Mouse (Mus musculus): ENCODE data around the gene Heatr5b.
A peak's percentile ranks its signal among the peaks of the same experiment; 100 is the strongest.

The Heatr5b gene

DNA sequence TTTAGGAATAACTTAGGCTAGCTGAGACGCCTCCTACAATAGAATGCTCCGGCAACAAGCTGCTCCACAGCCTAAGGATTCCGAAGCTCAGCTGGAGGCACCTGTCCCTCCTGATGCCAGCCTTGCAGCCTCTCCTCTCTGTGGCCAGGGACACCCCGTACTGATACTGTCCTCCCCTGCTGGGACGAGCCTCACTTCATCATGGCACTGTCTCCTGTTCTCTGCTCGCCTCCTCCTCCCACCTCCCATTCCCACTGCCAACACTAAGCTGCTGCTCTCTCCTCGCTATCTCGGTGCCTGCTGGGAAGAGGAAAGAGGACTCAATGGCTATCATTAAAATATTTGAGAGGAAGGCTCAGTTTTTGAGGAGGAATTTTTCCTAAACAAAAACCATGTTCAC lies 67.6 kb downstream of the Heatr5b start:
- no peak for DNase-seq (ENCODE audit: low read depth)

DNA sequence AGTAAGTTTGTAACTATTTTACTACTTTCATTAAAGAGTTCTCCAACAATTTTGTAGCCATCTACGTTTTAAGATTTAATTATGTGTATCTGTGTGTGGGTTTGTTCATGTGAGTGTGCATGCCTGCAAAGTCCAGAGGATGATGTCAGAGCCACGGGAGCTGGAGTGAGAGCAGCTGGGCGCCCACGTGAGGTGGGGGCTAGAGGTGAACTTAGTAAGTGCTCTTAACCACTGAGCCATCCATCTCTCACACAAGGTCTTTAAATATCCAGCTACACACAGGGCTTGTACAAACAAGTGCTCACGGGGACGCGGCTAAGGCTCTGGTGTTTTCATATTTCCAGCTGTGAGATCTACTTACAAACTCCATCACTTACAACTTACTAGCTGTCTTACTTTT lies 69.1 kb downstream of the Heatr5b start:
- no peak for DNase-seq (ENCODE audit: low read depth)

DNA sequence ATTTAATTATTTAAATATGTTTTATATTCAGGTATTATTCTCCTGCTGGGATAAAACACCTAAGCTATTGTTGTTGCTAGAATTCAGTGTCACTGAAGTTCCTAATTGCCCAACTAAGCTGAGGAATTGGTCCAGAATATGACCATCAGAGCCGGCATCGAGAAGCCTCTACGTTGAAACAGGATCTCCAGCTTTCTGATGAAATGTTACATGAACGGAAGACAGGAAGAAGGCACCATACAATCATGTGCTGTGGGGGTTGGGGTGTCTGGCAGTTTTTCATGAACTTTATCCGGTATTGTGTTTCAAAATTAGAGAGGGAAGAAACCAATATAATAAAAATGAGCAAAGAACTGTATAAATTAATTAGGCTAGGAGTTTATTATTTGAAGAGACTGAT lies 71.9 kb downstream of the Heatr5b start:
- DNase-seq (ENCODE audit: low read depth): no peak

DNA sequence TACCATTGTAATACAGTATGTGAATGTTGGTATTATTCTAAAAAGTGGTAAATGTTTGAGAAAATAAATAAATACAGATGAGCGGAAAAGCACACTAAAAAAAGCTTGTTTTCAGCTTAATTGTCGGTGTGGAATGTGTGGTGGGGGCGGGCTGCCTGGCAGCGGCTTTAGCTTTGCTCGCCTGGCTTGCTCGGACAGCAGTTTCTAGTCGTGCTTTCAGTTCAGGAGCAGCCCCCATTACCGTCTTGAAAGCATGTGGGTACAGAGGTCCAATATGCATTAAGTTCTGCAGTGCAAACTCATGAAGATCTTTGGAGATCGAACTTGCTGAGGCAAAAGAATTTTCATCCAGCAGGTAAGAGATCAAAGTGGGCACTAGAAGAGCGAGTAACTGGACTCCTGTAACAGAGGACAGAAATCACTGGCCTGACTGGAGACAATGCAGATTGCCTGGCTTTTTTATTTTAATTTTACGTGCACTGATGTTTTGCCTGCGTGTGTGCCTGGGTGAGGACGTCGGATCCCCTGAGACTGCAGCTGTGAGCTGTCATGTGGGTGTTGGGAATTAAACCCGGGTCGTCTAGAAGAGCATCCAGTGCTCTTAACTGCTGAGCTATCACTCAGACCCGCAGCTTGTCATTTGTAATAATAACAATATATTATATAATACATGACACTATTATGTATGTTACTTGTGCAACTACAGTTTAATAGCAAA lies 82.1 kb downstream of the Heatr5b start:
- no peak for DNase-seq (ENCODE audit: low read depth)

DNA sequence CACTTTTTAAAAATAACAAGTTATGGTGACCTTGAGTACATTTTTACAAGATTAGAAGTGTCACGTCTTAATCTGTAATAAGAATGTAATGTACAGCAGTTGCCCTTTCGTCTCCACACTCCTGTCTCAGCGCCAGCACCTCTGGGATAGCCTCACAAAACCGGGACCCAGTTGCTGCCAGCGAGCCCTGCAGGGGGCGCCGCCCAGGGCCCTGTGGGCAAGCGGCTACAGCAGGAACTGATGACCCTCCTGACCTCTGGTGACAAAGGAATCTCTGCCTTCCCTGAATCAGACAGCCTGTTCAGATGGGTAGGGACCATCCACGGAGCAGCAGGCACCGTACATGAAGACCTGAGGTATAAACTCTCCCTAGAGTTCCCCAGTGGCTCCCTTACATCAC lies 83.1 kb downstream of the Heatr5b start:
- no peak for DNase-seq (ENCODE audit: low read depth)

DNA sequence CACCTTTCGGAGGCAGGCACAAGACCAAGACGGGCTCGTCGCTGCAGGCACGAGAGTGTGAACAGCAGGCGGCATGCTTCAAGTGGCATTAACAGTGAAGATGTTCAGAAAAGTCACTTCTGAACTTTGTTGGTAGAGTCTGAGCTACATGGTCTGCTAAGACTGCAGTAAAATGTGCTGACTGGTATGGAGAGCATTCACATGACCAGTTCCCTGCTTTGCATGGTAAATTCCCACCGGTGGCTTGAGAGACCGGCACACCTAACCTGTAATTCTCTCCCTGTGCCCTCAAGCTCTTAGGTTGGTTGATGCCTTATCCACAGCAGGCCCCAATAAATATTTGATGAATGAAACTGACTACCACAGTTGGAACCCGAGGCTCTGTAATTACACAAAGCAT lies 86.7 kb downstream of the Heatr5b start:
- DNase-seq (ENCODE audit: low read depth): no peak

DNA sequence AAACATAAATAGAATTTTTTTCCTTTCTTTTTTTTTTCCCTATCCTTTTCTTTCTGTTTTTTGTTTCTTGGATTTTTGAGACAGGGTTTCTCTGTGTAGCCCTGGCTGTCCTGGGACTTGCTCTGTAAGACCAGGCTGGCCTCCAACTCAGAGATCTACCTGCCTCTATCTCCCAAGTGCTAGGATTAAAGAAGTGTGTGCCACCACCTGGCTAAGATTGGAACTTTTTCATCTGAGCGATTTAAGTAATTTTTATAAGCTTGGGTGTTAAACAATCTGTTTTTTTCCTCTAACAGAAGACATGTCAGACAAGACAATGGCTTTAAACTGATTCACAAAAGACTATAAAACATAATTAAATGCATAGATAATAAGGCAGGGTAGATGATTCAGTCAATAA lies 96.7 kb downstream of the Heatr5b start:
- peak; percentile 47 for DNase-seq (ENCODE audit: low read depth)

DNA sequence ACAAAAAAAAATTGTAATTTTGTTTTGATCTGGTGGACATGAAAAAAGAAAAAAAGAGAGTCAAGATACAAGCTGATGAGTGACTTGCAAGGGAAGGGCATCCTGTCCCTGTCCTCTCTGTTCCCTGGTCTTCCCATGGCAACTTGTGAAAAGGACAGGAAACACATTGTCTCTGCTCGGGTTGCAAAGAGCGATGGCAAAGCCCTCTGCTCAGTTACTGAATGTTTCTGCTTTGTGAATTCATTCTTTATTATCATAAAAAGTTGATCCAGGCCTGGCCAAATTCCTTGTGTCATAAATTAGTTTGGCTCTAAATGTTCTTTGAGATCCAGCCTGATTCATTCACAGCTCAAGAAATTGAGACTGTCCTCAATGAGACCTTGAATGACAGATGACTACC lies 97.4 kb downstream of the Heatr5b start:
- DNase-seq (ENCODE audit: low read depth): peak; percentile 22

DNA sequence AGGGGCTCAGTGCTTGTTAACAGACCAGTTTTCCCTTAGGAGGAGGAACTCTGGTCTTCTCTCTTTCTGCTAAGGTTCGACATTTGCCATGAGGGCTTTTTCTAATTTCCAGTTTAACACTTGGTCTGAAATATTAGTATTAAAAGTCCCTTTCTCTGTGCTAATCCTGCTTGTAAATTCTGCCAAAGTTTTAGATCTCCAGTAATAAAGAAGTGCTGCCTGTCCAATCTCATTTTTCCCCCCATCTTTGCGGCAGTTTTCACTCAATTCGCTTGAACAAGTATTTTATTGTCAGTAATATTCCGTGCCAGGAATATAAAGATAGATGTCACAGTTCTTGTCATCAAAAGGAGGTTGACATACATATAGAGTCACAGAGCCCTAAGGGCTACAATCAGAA lies 98.1 kb downstream of the Heatr5b start, which contains the start of gene Strn:
TSS of gene Strn (minus strand) at position 101 of the 400 bp plus-strand sequence.
- no peak for DNase-seq (ENCODE audit: low read depth)

DNA sequence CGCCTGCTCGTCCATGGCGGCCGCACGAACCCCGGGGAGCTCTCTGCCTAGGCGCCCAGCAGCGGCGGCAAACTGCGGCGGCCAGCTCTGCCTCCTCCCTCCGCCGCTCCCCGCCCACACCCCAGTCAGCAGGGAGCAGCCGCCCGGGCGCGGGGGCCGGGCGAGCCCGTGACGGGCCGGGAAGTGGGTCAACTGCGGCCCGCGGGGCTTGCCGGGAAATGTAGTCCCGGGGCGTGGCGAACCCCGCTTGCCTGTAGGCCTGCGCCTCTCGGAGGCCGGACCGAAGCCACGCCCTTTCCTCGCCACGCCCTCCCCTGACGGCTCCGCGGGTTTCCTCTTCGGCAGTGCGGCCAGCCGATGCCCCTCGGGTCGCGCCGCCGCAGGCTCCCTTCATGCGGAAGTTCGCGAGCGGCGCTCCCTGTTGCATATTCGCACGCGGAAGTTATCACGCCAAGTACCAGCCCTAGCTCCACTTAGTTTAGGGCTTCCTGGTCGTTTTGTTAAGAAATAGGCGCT lies 98.6 kb downstream of the Heatr5b start:
- DNase-seq (ENCODE audit: low read depth): peak; percentile 99

DNA sequence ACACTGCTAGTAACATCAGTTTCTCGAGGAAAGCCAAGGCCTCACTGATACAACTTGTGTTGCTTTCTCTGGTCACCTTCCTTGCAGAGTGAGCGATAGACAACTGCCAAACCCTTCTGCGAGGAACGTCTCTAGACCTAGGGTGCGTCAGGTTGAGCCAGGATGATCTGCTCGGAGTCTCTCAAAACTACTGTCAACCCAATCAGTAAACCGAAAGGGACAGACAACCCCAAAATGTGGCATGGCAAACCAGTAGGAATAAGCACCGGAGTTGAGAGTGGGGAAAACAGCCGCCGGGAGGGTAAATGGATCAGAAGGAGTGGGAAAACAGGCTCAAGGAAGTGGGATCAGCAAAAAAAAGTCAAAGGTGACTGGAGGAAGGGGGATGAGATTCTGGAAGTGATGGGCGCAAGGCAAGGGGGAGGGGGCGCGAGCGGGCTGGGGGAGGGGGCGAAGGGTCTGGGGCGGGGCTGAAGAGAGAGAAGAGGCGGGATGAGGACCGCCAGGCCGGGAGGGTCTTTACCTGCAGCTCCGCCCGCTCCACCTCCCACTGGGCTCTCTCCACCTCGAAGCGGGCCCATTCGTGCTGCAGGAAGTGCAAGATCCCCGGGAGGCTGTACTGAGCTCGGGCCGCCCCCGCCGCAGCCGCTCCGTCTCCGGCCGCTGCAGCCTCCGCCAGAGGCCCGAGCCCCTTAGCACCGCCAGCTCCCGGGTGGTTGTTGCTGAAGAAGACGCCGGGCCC lies 99.3 kb downstream of the Heatr5b start:
- peak; percentile 53 for DNase-seq (ENCODE audit: low read depth)

DNA sequence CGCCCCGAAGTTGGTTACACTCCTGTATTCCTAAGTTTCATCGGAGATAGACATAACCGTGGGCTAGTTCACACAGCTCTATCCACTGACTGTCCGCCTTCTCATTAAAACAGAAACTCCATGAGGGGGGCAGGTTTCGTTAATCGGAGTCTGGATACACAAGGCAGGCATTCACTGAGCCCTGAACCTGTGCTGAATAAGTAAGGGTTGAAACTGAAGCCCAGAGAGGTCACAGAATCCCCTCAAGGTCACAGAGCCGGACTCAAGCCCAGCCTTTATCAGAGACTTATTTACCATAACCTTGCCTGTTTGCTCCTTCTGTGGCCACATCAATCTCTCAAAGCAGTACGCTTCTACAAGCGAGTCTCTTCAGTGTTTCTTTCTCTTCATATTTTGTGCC lies 100.4 kb downstream of the Heatr5b start:
- DNase-seq (ENCODE audit: low read depth): peak; percentile 5

DNA sequence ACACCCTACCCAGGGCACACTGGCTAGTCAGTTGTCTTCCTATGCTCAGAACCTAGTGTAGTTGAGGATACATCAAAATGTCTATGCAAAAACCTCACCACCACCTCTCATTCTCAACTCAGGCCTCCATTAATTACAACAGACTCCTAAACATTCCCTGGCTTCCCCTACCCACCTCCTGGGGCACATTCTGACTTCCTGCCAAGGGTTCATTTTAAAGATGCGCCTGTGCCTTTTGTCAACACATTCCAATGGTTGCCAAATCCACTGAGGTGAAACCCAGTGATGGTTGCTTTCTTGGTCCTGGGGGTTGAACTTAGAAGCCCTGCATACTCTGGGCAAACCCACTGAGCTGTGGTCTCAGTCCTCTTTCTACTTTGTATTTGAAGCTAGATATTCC lies 103.1 kb downstream of the Heatr5b start:
- no peak for DNase-seq (ENCODE audit: low read depth)

DNA sequence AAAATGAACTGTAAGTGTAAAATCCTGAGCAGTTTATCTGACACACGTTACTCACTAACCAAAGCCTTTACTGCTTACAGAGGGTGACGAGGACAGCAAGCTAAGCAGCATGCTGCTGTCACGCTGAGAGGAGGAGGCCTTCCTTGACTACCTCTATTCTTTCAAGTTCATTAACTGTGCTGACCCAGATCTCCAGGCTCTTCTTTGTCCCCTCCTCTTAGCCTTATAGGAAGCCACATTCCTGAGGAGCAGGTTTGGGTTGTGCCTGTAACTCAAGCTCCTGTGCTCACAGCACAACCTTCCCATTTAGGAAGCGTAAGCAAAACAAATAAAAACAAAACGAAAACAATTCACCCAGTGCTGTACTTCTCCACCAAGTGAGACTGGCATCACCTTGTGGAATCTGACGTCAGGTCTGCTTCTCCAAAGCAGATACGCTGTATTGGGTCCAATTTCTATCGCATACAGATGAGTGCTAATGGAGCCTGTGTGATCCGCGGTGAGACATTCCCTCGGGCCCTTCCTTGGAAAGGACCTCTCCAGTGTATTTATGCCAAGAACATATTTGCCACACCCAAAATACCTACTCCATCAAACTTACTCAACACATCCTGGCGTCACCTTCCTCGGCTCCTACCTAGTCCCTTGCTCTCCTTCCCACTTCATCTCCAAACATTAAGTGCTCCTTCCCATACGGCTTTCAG lies 108.3 kb downstream of the Heatr5b start:
- no peak for DNase-seq (ENCODE audit: low read depth)

DNA sequence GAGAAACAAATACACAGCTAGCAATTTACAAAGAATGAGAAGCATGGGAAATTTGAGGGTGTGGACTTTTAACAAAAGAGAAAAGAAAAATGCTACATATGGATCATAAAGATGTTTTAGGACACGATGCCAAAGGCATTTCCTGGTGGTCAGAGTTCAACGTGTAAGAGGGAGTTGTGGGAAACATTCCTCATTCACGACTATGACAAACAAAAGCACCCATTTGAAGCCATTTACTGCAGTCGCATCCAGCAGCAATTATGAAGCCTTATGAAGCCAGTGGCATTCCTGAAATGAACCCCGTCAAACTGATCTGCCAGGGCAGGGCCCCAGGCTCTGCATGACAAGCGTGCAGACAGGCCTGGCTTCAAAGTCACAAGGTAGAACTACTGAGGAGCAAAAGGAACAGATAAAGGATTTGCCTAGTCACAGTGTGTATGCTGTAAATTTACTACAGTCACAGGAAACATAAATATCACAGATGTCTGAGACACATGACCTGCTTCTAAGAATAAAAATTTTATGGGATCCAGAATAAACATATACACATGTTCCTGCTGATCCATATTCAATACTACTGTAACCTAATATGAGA lies 110.6 kb downstream of the Heatr5b start:
- no peak for DNase-seq (ENCODE audit: low read depth)

DNA sequence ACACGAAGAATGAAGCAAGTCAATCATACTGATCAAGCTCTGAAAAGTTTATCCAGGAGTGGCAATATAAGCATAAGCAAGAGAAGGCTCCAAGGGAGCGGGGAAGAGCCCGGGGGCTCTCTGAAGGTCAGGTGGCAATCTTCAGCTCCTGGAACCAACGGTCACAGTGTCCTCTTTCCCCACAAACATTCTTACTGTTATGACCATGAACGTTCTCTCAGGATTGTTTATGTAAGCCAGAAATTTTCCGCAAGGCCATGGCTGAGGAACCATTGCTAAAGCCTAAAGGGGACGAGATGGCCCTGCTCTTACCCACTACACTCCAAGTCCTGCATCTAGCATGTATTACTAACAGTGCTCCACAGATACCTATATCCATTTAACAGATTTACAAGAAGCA lies 113.5 kb downstream of the Heatr5b start:
- no peak for DNase-seq (ENCODE audit: low read depth)

DNA sequence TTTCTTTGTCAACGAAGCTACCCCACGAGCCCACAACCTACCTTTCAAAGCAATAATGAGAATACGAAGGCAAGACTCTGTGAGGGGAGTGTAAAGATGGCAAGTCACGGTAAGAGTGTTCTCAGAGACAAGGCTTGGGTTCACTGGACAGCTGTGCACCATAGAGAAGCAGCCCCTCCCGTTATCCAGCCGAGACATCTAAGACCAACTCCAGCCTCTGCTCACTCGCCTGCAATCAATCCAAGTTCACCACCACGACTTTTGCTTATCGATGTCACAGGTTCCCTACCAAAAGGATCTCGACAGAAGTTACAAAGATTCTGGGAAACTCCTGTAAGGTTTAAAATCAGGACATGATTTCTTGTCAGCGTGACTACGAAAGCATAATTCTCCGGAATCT lies 116.1 kb downstream of the Heatr5b start:
- no peak for DNase-seq (ENCODE audit: low read depth)

DNA sequence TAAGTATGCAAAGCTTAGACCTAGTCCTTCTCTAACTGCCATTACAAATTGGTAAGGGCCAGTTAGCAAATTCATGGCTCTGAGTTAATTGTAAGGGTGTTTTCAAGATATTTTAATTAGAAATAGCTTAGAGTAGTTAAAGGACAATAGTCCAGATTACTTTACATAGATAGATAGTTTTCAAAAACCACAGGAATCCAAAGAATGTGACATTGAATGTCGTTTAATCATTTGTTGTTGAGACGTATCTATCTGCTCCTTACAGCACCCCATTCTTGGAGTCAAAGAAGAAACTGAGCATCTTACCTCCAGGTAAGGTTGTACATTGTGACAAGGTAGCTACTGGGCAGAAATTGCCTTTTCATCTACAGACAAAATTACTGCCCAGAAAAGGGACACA lies 124.9 kb downstream of the Heatr5b start:
- DNase-seq (ENCODE audit: low read depth): no peak

DNA sequence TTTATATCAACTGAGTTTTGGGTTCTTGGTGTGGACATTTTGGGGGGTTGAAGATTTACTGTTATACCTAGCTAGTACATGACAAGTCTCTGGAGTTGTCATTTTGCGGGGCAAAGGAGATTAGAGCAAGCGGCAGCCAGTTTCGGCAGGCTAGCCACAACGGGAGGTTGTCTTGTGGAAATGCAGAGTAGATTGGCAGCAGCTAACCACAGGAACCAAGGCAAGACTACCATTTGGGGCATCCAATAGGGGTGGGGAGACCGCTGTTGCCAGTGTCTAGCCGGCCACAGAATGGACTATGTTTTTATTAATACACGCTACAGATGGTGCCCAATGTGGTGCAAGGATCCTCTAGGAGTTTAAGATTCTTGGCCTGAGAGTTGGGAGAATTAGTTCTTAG lies 126.7 kb downstream of the Heatr5b start:
- no peak for DNase-seq (ENCODE audit: low read depth)

DNA sequence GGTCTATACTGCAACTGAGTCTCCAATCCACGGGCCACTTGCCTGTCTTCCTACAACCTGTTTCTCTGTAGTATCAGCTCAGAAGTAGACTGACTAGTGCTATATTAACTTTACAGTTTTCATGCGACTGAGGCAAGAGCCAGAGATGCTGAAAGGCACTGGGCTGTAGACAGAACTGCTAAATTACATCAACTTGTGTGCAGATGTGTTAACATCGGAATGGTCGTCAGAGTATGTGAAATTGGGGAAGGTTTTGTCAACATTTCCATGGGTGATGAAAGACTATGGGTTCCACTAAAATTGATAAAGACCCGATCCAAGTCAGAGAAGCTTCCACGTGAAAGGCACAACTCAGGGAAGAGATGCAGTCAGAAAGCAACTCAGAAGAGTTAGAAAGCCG lies 132.2 kb downstream of the Heatr5b start:
- no peak for DNase-seq (ENCODE audit: low read depth)
